Mouse (Mus musculus): ENCODE measurements around the gene Nos3.

The Nos3 gene

GRCm38 (mm10) chr5:24427285-24427633 is 62.6 kb downstream of the Nos3 start:
- no peak for DNase-seq (ENCODE audit: low read depth)

- no peak for DNase-seq (ENCODE audit: low read depth)
Observed at GRCm38 (mm10) chr5:24427981-24428402, 63.4 kb downstream of the Nos3 start.

GRCm38 (mm10) chr5:24428596-24428995 is 64.0 kb downstream of the Nos3 start:
- DNase-seq (ENCODE audit: low read depth) = no peak

GRCm38 (mm10) chr5:24433993-24434392 is 69.4 kb downstream of the Nos3 start:
- DNase-seq (ENCODE audit: low read depth) = no peak

Measured in fibroblast of lung, adult 2 months (primary cell).